In genomic region chr5:113249263-113249930, GRCm38 (mm10) we compare ENCODE assay signal across 24 mouse cellular contexts. TPM values are rescaled to one million over a fixed set of nuclear protein-coding genes. Genes with fewer than 3 reads are reported as not detected.
DNase-seq lines count a peak whose midpoint lies in the region; ATAC-seq lines count a peak whose summit lies in the region.
"Had no signal": no experiment of that assay in that cellular context is flagged by ENCODE, and none has a peak within 500 bp of the region (broad histone marks: within the 10 kb centered on the region; RNA-seq: fewer than 3 reads in every experiment).

No protein-coding gene starts in this region.

- no peaks in the 10 kb centered on the region for H3K36me3 ChIP-seq in stomach, embryonic 15.5 days
- H3K36me3 ChIP-seq: embryonic facial prominence, embryonic 13.5 days; liver, embryonic 13.5 days had no signal

- DNase-seq in lung, adult 18-20 months = peak; percentile 12 to 38
- no peak for DNase-seq in lung, postnatal 4 days
- peak; percentile 35 for DNase-seq in brain, adult 2 months (ENCODE audit: low read depth, low spot score)
- DNase-seq in large intestine, adult 2 months (ENCODE audit: low read depth, low spot score) = peak; percentile 64
- no peak for DNase-seq in thymus, postnatal 0 days (ENCODE audit: low spot score)
- DNase-seq in layer of hippocampus, adult 9-11 months = no peak
- DNase-seq in right cerebral cortex, postnatal 4 days = no peak
- DNase-seq: adrenal gland, postnatal 10 days; cerebellum, adult 9-11 months; forebrain, postnatal 0 days; kidney, adult 8-10 months; kidney, postnatal 14 days; left cerebral cortex, postnatal 4 days; liver, embryonic 13.5 days had no signal

- H3K9ac ChIP-seq in stomach, embryonic 15.5 days = no peak overlapping the region
- H3K9ac ChIP-seq: embryonic facial prominence, embryonic 13.5 days; forebrain, postnatal 0 days; liver, embryonic 13.5 days; midbrain, embryonic 12.5 days; neural tube, embryonic 12.5 days had no signal

- no peaks in the 10 kb centered on the region for H3K27me3 ChIP-seq in stomach, embryonic 15.5 days (replicated peaks)
- H3K27me3 ChIP-seq: embryonic facial prominence, embryonic 13.5 days; liver, embryonic 13.5 days; midbrain, embryonic 12.5 days; neural tube, embryonic 12.5 days had no signal

- H3K27ac ChIP-seq in stomach, embryonic 15.5 days = peak overlapping the region; percentile 70
- H3K27ac ChIP-seq: embryonic facial prominence, embryonic 13.5 days; forebrain, embryonic 10.5 days; hindbrain, embryonic 10.5 days; left cerebral cortex, adult 2 months; liver, embryonic 13.5 days; macrophage; midbrain, embryonic 12.5 days; neural tube, embryonic 12.5 days had no signal

- no peak overlapping the region for H3K4me2 ChIP-seq in stomach, embryonic 15.5 days
- H3K4me2 ChIP-seq: embryonic facial prominence, embryonic 13.5 days; heart, embryonic 11.5 days; liver, embryonic 13.5 days; midbrain, embryonic 12.5 days; neural tube, embryonic 12.5 days had no signal

- no peaks in the 10 kb centered on the region for H3K9me3 ChIP-seq in stomach, embryonic 15.5 days
- H3K9me3 ChIP-seq: embryonic facial prominence, embryonic 13.5 days; forebrain, embryonic 10.5 days; hindbrain, embryonic 10.5 days; liver, embryonic 13.5 days; midbrain, embryonic 12.5 days; neural tube, embryonic 12.5 days had no signal

- ATAC-seq in stomach, embryonic 15.5 days (ENCODE audit: insufficient read depth, low FRiP score, low read depth) = peak; percentile 43; the same call in 1 of the 2 replicates
- ATAC-seq: forebrain, postnatal 0 days; Patski had no signal

- WGBS in large intestine, adult 2 months = 25% methylated on average over 8 of the region's 8 CpGs
- 64% methylated on average over 8 of the region's 8 CpGs for WGBS in stomach, embryonic 15.5 days

- H3K4me1 ChIP-seq in stomach, embryonic 15.5 days = no peaks in the 10 kb centered on the region
- H3K4me1 ChIP-seq: embryonic facial prominence, embryonic 13.5 days; forebrain, embryonic 10.5 days; hindbrain, embryonic 10.5 days; liver, embryonic 13.5 days; midbrain, embryonic 12.5 days; neural tube, embryonic 12.5 days had no signal

- no peak overlapping the region for H3K4me3 ChIP-seq in stomach, embryonic 15.5 days (replicated peaks)
- H3K4me3 ChIP-seq: embryonic facial prominence, embryonic 13.5 days; forebrain, embryonic 10.5 days; hindbrain, embryonic 10.5 days; left cerebral cortex, adult 2 months; liver, embryonic 13.5 days; midbrain, embryonic 12.5 days; neural tube, embryonic 12.5 days had no signal

RNA-seq across cellular contexts. Expression of gene Tmem211, which starts 22.7 kb away (rescaled TPM):
- not detected in 2 replicates for polyA plus RNA-seq in large intestine, adult 2 months (2012; rRNA removed)
- polyA plus RNA-seq in stomach, embryonic 15.5 days (2015; fragmentation: Nextera tagmentation; extraction: Ambion mirVana) = 0.48 and 0.57 TPM in 2 replicates
- 0.09 TPM in 1 of 2 replicates, not detected in the other for polyA plus RNA-seq in thymus, postnatal 0 days (2015; fragmentation: Nextera tagmentation; extraction: Ambion mirVana)
- polyA plus RNA-seq: embryonic facial prominence, embryonic 13.5 days; forebrain, postnatal 0 days; heart, embryonic 11.5 days; hindbrain, embryonic 10.5 days; liver, embryonic 13.5 days; macrophage; neural tube, embryonic 12.5 days; Patski had no signal

RNA-seq across cellular contexts. Expression of gene 2900026A02Rik, which starts 28.4 kb away (rescaled TPM):
- polyA plus RNA-seq in large intestine, adult 2 months (2012; rRNA removed) = 45.7 and 51.7 TPM in 2 replicates
- polyA plus RNA-seq in stomach, embryonic 15.5 days (2015; fragmentation: Nextera tagmentation; extraction: Ambion mirVana) = 12.6 and 15.2 TPM in 2 replicates
- polyA plus RNA-seq in thymus, postnatal 0 days (2015; fragmentation: Nextera tagmentation; extraction: Ambion mirVana) = 3.8 and 3.9 TPM in 2 replicates

Comparison
In these comparisons a context has a peak if more than half of its experiments do, and no peak if none do; other contexts are left out.
1. DNase-seq: peak in lung, adult 18-20 months (2 of 2), brain, adult 2 months (single experiment) and large intestine, adult 2 months (single experiment); none in lung, postnatal 4 days (0 of 2), thymus, postnatal 0 days (single experiment), layer of hippocampus, adult 9-11 months (single experiment) and right cerebral cortex, postnatal 4 days (single experiment).